Mouse (Mus musculus) intestine, embryonic 15.5 days (tissue): ENCODE results near the gene Pakap. TPM values are rescaled to one million over a fixed set of nuclear protein-coding genes. Genes with fewer than 3 reads are reported as not detected.

ENCODE experiments used
- ATAC-seq: fragments of 200-750 bp; cut with Nextera tagmentation; 2 replicates; pipeline ENCODE4 v1.8.0; 2017; ENCODE audit warnings: moderate TSS enrichment, moderate library complexity
- H3K27ac ChIP-seq: fragments of 300-500 bp; sonication (generic); 2 replicates; pipeline ENCODE4 v1.5.1; 2015; ENCODE audit warnings: mild to moderate bottlenecking, inconsistent platforms
- H3K27me3 ChIP-seq: fragments of 300-500 bp; sonication (generic); replicated peaks from 2 replicates; pipeline ENCODE4 v1.6.1; 2015; ENCODE audit warnings: inconsistent platforms
- H3K36me3 ChIP-seq: fragments of 300-500 bp; sonication (generic); 2 replicates; pipeline ENCODE4 v1.6.1; 2015; ENCODE audit warnings: inconsistent platforms
- H3K4me1 ChIP-seq: fragments of 300-500 bp; sonication (generic); replicated peaks from 2 replicates; pipeline ENCODE4 v1.6.1; 2015; ENCODE audit warnings: inconsistent platforms
- H3K4me2 ChIP-seq: fragments of 300-500 bp; sonication (generic); replicated peaks from 2 replicates; pipeline ENCODE4 v1.6.1; 2015; ENCODE audit warnings: mild to moderate bottlenecking, inconsistent platforms
- H3K4me3 ChIP-seq: fragments of 300-500 bp; sonication (generic); replicated peaks from 2 replicates; pipeline ENCODE4 v1.5.1; 2015; ENCODE audit warnings: inconsistent platforms
- H3K9ac ChIP-seq: fragments of 300-500 bp; sonication (generic); 2 replicates; pipeline ENCODE4 v1.6.1; 2015; ENCODE audit warnings: inconsistent platforms
- H3K9me3 ChIP-seq: fragments of 300-500 bp; sonication (generic); 2 replicates; pipeline ENCODE4 v1.6.1; 2016; ENCODE audit warnings: inconsistent platforms
- WGBS: fragments of 180-500 bp; shearing (Covaris S2); methylation state at CpG from one replicate; pipeline ENCODE4 v1.1.7; 2015; 5-methylcytosine and 5-hydroxymethylcytosine counted together
- polyA plus RNA-seq: library from polyadenylated mRNA; unstranded; fragments of >200 nt; fragmentation: Nextera tagmentation; extraction: Ambion mirVana; gene quantifications from 2 replicates; pipeline ENCODE4 v1.2.1, GENCODE M21; 2015

Gene Pakap
- polyA plus RNA-seq, 1 experiment from 2014 or later = 25.9 TPM

DNA sequence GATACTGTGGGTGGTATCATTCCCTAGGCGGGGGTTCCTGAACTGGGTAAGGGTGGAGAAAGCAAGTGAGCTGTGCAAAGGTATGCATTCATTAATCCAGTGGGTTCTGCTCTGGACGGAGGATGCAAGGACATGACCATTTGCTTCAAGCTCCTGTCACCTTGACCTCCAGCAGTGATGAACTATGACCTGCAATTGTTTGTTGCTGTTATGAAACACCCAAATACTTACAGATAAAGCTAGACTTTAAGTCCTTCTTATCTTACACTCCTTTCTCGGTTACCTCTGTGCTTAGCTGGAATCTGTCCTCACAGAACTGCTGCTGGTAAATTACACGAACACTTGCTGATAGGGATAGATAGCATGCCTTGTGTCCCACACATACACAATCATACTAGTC, 372.7 kb downstream of the Pakap start:
- Histone ChIP-seq H3K9ac (no peak overlapping the region), H3K9me3 (no peaks in the 10 kb centered on the region), H3K36me3 (peaks cover 10% of the 10 kb centered on the region), H3K27me3 (no peaks in the 10 kb centered on the region), H3K4me1 (no peaks in the 10 kb centered on the region), H3K27ac (no peak overlapping the region), H3K4me2 (no peak overlapping the region), H3K4me3 (no peak overlapping the region)
- WGBS = 75% methylated on average over 4 of the region's 4 CpGs
- ATAC-seq = peak; percentile 37; the same call in 1 of the 2 replicates

DNA sequence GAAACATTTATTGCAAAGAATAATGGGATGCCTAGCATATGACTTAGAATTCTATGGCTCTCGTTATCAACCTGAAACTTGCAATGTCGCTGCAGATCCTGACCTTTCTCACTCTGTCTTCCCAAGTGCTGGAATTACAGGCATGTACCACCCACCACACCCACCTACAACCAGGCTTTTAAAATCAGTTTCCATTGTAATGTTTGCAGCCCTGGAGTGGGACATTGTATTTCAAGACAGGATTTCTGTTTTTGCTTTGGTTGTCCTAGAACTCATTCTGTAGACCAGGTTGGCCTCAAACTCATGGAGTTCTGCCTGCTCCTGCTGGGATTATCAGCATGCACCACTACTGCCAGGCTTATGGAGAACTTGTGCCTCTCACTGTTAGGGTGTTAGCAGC, 374.9 kb downstream of the Pakap start:
- ATAC-seq = no peak
- 88% methylated on average over 2 of the region's 2 CpGs for WGBS
- Histone ChIP-seq H3K9me3 (no peaks in the 10 kb centered on the region), H3K36me3 (peaks cover 10% of the 10 kb centered on the region), H3K4me2 (no peak overlapping the region), H3K27me3 (no peaks in the 10 kb centered on the region), H3K9ac (no peak overlapping the region), H3K4me3 (no peak overlapping the region), H3K27ac (no peak overlapping the region), H3K4me1 (peaks cover 4% of the 10 kb centered on the region; the same call in 1 of the 2 replicates)

Other genes with a start within 250 kb of the Pakap start
- gene Palm2, start 133.9 kb upstream of the Pakap start, polyA plus RNA-seq = 3.5 and 3.9 TPM in 2 replicates
- 22.3 and 22.5 TPM in 2 replicates for gene Akap2, start 149.5 kb downstream of the Pakap start, polyA plus RNA-seq